Mouse (Mus musculus): ENCODE results near the gene Itga10. TPM values are rescaled to one million over a fixed set of nuclear protein-coding genes. Genes with fewer than 3 reads are reported as not detected.

Gene Itga10
- polyA plus RNA-seq, 1 experiment = 1.1 TPM

DNA sequence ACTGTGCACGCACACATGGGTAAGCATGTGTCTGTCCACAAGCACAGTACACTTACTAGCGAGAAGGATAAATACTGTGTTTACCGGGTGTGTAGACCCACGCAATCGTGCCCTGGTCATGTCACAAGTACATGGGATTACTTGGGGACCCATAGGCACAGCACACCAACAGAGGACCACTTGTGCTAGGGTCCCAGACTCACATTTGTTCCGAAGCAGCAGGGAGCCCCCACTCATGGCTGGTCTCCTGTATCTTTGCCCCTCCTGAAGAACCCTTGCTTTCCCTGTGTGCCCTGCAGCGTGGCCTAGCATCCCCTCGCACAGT, 46.4 kb upstream of the Itga10 start:
- no peaks in the 10 kb centered on the region for H3K36me3 ChIP-seq (ENCODE audit: control insufficient read depth, insufficient read depth, low read length)
- no peak overlapping the region for H3K4me3 ChIP-seq (ENCODE audit: extremely low read depth, insufficient read depth, insufficient read length)
- peaks cover 19% of the 10 kb centered on the region for H3K4me1 ChIP-seq (ENCODE audit: control insufficient read depth, insufficient read depth, insufficient read length)
- no peak overlapping the region for H3K27ac ChIP-seq (ENCODE audit: insufficient read depth, low read length)
- WGBS = 78% methylated on average over 8 of the region's 8 CpGs
- DNase-seq (ENCODE audit: low read depth in 1 of 2, low spot score in 2 of 2) = no peak
- no peak for TF ChIP-seq POLR2A (IDR thresholded peaks at IDR 0.05; ENCODE audit: low read depth, low read length)
- no peak for TF ChIP-seq CTCF (IDR thresholded peaks at IDR 0.05; ENCODE audit: extremely low read depth, insufficient read depth, insufficient read length, insufficient replicate concordance)
- H3K27me3 ChIP-seq (ENCODE audit: control insufficient read depth, insufficient read depth, low read length) = peaks cover 28% of the 10 kb centered on the region

DNA sequence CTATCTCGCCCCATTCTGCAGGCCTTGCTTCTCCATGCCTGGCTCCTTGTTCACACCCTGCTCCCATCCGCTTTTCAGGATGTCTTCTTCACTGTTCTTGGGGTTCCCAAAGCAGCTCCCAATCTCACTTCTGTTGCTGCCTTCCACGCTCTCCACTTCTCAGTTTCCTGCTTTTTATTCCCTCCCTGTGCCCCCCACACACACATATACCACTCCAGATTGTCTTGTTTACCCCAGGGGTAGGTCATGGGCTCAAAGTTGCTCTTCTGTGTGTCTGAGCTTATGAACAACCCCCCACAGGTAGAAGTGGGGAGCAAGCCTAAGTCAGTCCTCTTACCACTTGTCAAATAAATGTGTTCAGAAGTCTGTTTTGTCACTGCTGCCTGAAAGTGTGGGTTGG, 46.0 kb upstream of the Itga10 start:
- Histone ChIP-seq H3K27ac (ENCODE audit: insufficient read depth, low read length) (no peak overlapping the region), H3K4me3 (ENCODE audit: extremely low read depth, insufficient read depth, insufficient read length) (no peak overlapping the region), H3K27me3 (ENCODE audit: control insufficient read depth, insufficient read depth, low read length) (peaks cover 28% of the 10 kb centered on the region), H3K36me3 (ENCODE audit: control insufficient read depth, insufficient read depth, low read length) (no peaks in the 10 kb centered on the region), H3K4me1 (ENCODE audit: control insufficient read depth, insufficient read depth, insufficient read length) (peaks cover 19% of the 10 kb centered on the region)
- DNase-seq (ENCODE audit: low read depth in 1 of 2, low spot score in 2 of 2) = no peak
- no peak for TF ChIP-seq CTCF (IDR thresholded peaks at IDR 0.05; ENCODE audit: extremely low read depth, insufficient read depth, insufficient read length, insufficient replicate concordance)
- TF ChIP-seq POLR2A (IDR thresholded peaks at IDR 0.05; ENCODE audit: low read depth, low read length) = no peak
- 88% methylated on average over 3 of the region's 3 CpGs for WGBS

DNA sequence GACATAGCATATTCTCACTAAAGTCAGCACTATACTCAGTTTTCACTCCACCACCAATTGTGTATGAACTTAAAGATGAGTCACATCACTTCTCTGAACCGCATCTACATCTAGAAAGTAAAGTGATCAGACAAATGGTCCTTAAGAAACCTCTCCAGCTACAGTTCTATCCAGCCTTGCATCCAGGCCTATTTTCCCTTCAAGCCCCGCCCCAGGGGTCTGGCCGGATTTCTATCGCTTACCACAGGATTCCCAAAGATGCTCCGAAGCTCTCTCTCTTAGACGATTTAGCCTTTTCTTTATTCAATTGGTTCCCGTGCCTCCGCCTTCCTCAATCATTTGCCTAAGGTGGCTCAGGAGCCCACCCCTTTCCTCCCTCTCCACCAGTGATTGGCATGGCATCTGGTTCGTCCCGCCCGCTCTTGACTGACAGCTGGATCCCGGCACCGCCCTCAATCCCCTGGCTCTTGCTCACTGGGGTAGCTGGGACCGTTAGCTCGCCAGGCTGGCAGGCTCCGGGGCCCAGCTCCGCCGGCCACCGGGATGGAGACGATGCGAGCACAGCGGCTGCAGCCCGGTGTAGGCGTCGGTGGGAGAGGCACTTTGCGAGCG, 44.6 kb upstream of the Itga10 start, which contains the start of gene Lix1l:
Gene Lix1l (plus strand): TSS at position 511 of the 612 bp plus-strand sequence.
- 2% methylated on average over 27 of the region's 27 CpGs for WGBS
- peak; percentile 64 to 83 for DNase-seq (ENCODE audit: low read depth in 1 of 2, low spot score in 2 of 2)
- H3K27ac ChIP-seq (ENCODE audit: insufficient read depth, low read length) = peak within 1 kb of the TSS; percentile 20; the same call in 1 of the 2 replicates

DNA sequence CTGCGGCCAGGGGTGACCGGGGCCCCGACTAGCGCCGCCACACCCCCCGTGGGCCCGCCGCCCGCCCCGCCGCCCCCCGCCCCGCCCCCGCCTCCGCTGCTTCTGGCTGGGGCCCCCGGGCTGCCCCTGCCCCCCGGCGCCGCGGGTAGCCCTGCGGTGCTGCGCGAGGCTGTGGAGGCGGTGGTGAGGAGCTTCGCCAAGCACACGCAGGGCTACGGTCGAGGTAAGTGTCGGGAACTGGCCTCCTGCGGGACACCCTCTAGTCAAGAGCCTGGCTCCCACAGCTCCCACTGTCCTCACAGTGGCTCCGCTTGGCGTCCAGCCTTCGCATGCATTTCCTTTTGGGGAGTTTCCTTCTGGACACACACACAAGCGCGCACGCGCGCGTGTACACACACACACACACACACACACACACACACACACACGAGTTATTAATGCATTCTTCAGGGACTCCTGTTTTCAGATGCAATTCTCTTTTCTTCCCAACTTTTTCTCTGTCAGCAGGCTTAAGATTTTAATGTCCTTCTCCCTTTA, 44.1 kb upstream of the Itga10 start:
- Histone ChIP-seq H3K27ac (ENCODE audit: insufficient read depth, low read length) (peak overlapping the region; percentile 20; the same call in 1 of the 2 replicates), H3K4me3 (ENCODE audit: extremely low read depth, insufficient read depth, insufficient read length) (peak overlapping the region; percentile 61; the same call in 1 of the 2 replicates), H3K27me3 (ENCODE audit: control insufficient read depth, insufficient read depth, low read length) (peaks cover 27% of the 10 kb centered on the region), H3K36me3 (ENCODE audit: control insufficient read depth, insufficient read depth, low read length) (no peaks in the 10 kb centered on the region), H3K4me1 (ENCODE audit: control insufficient read depth, insufficient read depth, insufficient read length) (peaks cover 16% of the 10 kb centered on the region)
- TF ChIP-seq POLR2A (IDR thresholded peaks at IDR 0.05; ENCODE audit: low read depth, low read length) (no peak), CTCF (IDR thresholded peaks at IDR 0.05; ENCODE audit: extremely low read depth, insufficient read depth, insufficient read length, insufficient replicate concordance) (no peak)
- no peak for DNase-seq (ENCODE audit: low read depth in 1 of 2, low spot score in 2 of 2)
- WGBS = 2% methylated on average over 39 of the region's 40 CpGs

More for the DNA sequence above, 44.6 kb upstream of the Itga10 start, which contains the start of gene Lix1l:
- H3K36me3 ChIP-seq (ENCODE audit: control insufficient read depth, insufficient read depth, low read length) = no peaks in the 10 kb centered on the region
- peaks cover 28% of the 10 kb centered on the region for H3K27me3 ChIP-seq (ENCODE audit: control insufficient read depth, insufficient read depth, low read length)
- peaks cover 19% of the 10 kb centered on the region for H3K4me1 ChIP-seq (ENCODE audit: control insufficient read depth, insufficient read depth, insufficient read length)
- H3K4me3 ChIP-seq (ENCODE audit: extremely low read depth, insufficient read depth, insufficient read length) = peak within 1 kb of the TSS; percentile 61
- no peak for TF ChIP-seq POLR2A (IDR thresholded peaks at IDR 0.05; ENCODE audit: low read depth, low read length)
- no peak for TF ChIP-seq CTCF (IDR thresholded peaks at IDR 0.05; ENCODE audit: extremely low read depth, insufficient read depth, insufficient read length, insufficient replicate concordance)

DNA sequence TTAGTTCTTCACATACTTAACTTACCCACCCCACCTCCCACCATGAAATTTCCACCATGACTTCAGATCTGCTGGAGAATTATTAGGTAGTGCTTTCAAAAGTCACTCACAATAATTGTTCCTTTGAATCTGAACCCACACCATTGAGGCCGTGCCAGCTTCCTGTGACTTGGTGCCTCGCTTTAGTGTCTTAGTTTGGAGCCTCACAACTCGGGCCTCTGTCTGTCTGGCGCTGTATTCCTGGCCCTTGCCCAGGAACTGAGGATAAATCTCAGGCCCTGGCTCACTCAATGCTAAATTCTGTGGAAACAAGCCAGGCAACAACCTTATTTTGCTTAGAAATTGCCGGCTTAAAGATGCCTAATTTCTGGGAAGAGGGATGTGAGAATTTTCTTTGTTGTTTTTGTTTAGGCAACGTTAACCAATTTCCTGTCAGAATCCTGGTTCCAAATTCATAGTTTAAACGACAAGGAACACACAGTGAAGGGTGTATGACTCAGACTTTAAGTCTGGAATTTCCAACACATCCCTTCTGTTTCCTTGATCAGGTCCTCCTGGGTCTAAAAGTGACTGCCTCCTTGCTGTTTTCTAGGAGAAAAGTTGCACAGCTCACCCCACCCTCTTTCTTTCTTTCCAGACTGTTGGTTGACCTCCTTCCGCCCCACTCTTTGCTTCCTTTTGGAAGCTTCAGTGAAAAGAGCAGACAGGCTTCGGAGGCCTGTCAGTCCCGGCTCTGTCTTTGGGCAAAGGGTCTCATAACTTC, 43.3 kb upstream of the Itga10 start:
- WGBS = 70% methylated on average over 10 of the region's 10 CpGs
- Histone ChIP-seq H3K27ac (ENCODE audit: insufficient read depth, low read length) (no peak overlapping the region), H3K4me1 (ENCODE audit: control insufficient read depth, insufficient read depth, insufficient read length) (peaks cover 9% of the 10 kb centered on the region), H3K27me3 (ENCODE audit: control insufficient read depth, insufficient read depth, low read length) (peaks cover 20% of the 10 kb centered on the region), H3K4me3 (ENCODE audit: extremely low read depth, insufficient read depth, insufficient read length) (no peak overlapping the region), H3K36me3 (ENCODE audit: control insufficient read depth, insufficient read depth, low read length) (no peaks in the 10 kb centered on the region)
- TF ChIP-seq CTCF (IDR thresholded peaks at IDR 0.05; ENCODE audit: extremely low read depth, insufficient read depth, insufficient read length, insufficient replicate concordance) = no peak
- TF ChIP-seq POLR2A (IDR thresholded peaks at IDR 0.05; ENCODE audit: low read depth, low read length) = no peak
- no peak for DNase-seq (ENCODE audit: low read depth in 1 of 2, low spot score in 2 of 2)

DNA sequence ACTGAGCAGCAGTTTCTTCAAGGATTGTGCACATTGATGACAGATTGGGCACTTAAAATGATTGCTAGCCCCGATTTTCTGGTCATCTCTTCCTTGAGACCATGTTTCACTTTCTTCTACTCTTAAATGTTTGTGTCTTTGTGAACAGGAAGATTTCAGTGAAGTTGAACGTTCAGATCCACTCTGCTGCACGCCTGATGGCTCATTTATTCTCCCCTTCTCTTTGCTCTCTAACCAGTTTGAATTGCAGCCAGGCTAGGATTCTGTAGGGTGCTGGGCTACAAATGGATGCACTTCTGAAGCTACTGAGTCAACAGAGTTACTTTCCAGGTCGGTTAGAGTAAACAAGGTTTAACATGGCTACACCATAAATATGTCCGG, 42.7 kb upstream of the Itga10 start:
- TF ChIP-seq CTCF (IDR thresholded peaks at IDR 0.05; ENCODE audit: extremely low read depth, insufficient read depth, insufficient read length, insufficient replicate concordance) (no peak), POLR2A (IDR thresholded peaks at IDR 0.05; ENCODE audit: low read depth, low read length) (no peak)
- no peak for DNase-seq (ENCODE audit: low read depth in 1 of 2, low spot score in 2 of 2)
- Histone ChIP-seq H3K27me3 (ENCODE audit: control insufficient read depth, insufficient read depth, low read length) (peaks cover 15% of the 10 kb centered on the region), H3K4me3 (ENCODE audit: extremely low read depth, insufficient read depth, insufficient read length) (no peak overlapping the region), H3K4me1 (ENCODE audit: control insufficient read depth, insufficient read depth, insufficient read length) (peaks cover 6% of the 10 kb centered on the region), H3K27ac (ENCODE audit: insufficient read depth, low read length) (no peak overlapping the region), H3K36me3 (ENCODE audit: control insufficient read depth, insufficient read depth, low read length) (no peaks in the 10 kb centered on the region)
- WGBS = 70% methylated on average over 5 of the region's 5 CpGs
